Mouse (Mus musculus) erythroblast, embryonic 14.5 days (primary cell): Measurements from ENCODE around the gene Gps2.

Experiments used
- GATA1 ChIP-seq: IDR thresholded peaks from 2 replicates; pipeline ENCODE4 v1.6.1; 2012; ENCODE audit warnings: low read length, inconsistent platforms, mixed read lengths
- TAL1 ChIP-seq: IDR thresholded peaks from 3 replicates; pipeline ENCODE4 v1.6.1; 2012; ENCODE audit warnings: low read length, inconsistent platforms, mixed read lengths

DNA sequence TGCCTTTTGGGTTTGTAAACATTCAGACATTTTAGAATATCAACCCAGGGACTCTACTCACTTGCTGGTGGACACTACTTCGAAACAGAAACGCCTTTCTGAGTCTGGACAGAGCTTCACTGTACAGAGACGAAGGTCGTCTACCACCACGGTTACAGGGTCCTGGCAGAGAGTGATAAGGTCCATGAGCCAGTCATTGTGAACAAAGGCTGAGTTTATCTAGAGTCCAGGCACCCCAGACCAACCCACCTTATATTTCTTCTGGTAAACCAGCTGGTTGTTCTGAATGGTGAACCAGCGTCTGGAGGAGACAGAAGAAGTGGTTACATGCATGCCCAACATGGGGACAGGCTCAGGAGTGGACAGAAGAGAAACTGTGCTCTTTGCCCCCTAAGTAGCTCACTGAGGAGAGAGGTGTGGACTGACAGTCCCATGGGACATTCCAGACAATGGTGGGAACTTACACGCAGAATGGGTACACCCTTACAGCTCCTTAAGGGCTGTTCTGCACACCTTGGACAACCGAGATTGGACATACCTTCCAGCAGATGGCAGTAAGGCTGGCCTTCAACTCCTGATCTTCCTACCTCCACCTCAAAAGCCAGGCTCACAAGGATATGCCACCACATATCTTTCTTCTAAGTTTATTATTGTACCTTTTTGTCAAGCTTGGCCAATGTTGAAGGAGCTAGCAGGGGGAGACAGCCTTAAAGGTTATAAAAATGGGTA is 26.6 kb upstream of the Gps2 start:
- TF ChIP-seq TAL1, result no peak
- no peak for TF ChIP-seq GATA1
